Mouse (Mus musculus) mouse embryonic stem cell (cell line): ENCODE measurements around the gene Epb41l2.

Experiments
- in situ Hi-C, 2 experiments: fragments of 300-500 bp; cut with MboI; formaldehyde crosslinking; loops; 1 replicate in 1 of 2; 3 replicates in 1 of 2; pipeline ENCODE4 v1.14.3; 2019 to 2020; ENCODE audit warnings: low sequenced_read_pairs in 2 of 2, low pct_unique_long_range_greater_than_20kb in 1 of 2, mixed read lengths in 1 of 2; ENCODE audit not compliant: unreplicated experiment in 1 of 2

The Epb41l2 gene

GRCm38 (mm10) chr10:25426814-25427213, 67.2 kb downstream of the Epb41l2 start:
- in situ Hi-C loops = no loop called here

GRCm38 (mm10) chr10:25427523-25427922, 67.9 kb downstream of the Epb41l2 start:
- in situ Hi-C loops = no loop called here

- in situ Hi-C loops = no loop called here
Observed at GRCm38 (mm10) chr10:25428658-25429057, 69.1 kb downstream of the Epb41l2 start.

- in situ Hi-C loops = no loop called here
Observed at GRCm38 (mm10) chr10:25429346-25429745, 69.7 kb downstream of the Epb41l2 start.

- in situ Hi-C loops = no loop called here
Observed at GRCm38 (mm10) chr10:25430862-25431261, 71.3 kb downstream of the Epb41l2 start.

GRCm38 (mm10) chr10:25432351-25432750, 72.8 kb downstream of the Epb41l2 start:
- in situ Hi-C loops = no loop called here

GRCm38 (mm10) chr10:25432938-25433337, 73.3 kb downstream of the Epb41l2 start:
- in situ Hi-C loops = no loop called here

- in situ Hi-C loops = no loop called here
Observed at GRCm38 (mm10) chr10:25433524-25433923, 73.9 kb downstream of the Epb41l2 start.

GRCm38 (mm10) chr10:25434358-25435044, 74.9 kb downstream of the Epb41l2 start:
- in situ Hi-C loops = no loop called here

- in situ Hi-C loops = no loop called here
Observed at GRCm38 (mm10) chr10:25436703-25437401, 77.3 kb downstream of the Epb41l2 start.

GRCm38 (mm10) chr10:25437586-25438298, 78.1 kb downstream of the Epb41l2 start:
- in situ Hi-C loops = no loop called here

- in situ Hi-C loops = no loop called here
Observed at GRCm38 (mm10) chr10:25438299-25438680, 78.7 kb downstream of the Epb41l2 start.

- in situ Hi-C loops = no loop called here
Observed at GRCm38 (mm10) chr10:25439163-25439562, 79.6 kb downstream of the Epb41l2 start.

- in situ Hi-C loops = no loop called here
Observed at GRCm38 (mm10) chr10:25439856-25440255, 80.3 kb downstream of the Epb41l2 start.

GRCm38 (mm10) chr10:25441405-25441804, 81.8 kb downstream of the Epb41l2 start:
- in situ Hi-C loops = no loop called here

GRCm38 (mm10) chr10:25443626-25444025, 84.0 kb downstream of the Epb41l2 start:
- in situ Hi-C loops = no loop called here

GRCm38 (mm10) chr10:25444198-25444783, 84.7 kb downstream of the Epb41l2 start:
- in situ Hi-C loops = no loop called here

- in situ Hi-C loops = no loop called here
Observed at GRCm38 (mm10) chr10:25446953-25447525, 87.4 kb downstream of the Epb41l2 start.

- in situ Hi-C loops = no loop called here
Observed at GRCm38 (mm10) chr10:25448676-25449075, 89.1 kb downstream of the Epb41l2 start.
